Mouse (Mus musculus) layer of hippocampus, adult 6 months (tissue): ENCODE measurements around the gene Fkbp7. TPM values are rescaled to one million over a fixed set of nuclear protein-coding genes. Genes with fewer than 3 reads are reported as not detected.

ENCODE experiments used
- long read RNA-seq, 2 experiments: library from polyadenylated mRNA; unstranded; transcript quantifications; one replicate each; pipeline ENCODE4 v2.0.0; 2019 to 2020
- polyA plus RNA-seq: library from polyadenylated mRNA; unstranded; fragments of <200 nt; fragmentation: Nextera tagmentation; gene quantifications from 2 replicates; pipeline ENCODE4 v1.2.3, GENCODE M21; 2021

Fkbp7 gene
- 8.2 and 8.6 TPM in 2 replicates for polyA plus RNA-seq
- long read RNA-seq, experiment 1, partial matches to known transcripts: 0 of 3 reads
- long read RNA-seq, experiment 1, other reads (novel, unspliced or antisense): 2 of 3 reads
- long read RNA-seq, experiment 2, partial matches to known transcripts: 0 of 2 reads
- long read RNA-seq, experiment 2, other reads (novel, unspliced or antisense): 2 of 2 reads

GRCm38 (mm10) chr2:76672966-76673392 lies at the start of gene Fkbp7:
Fkbp7 (minus strand) TSS chr2:76673116.

DNA sequence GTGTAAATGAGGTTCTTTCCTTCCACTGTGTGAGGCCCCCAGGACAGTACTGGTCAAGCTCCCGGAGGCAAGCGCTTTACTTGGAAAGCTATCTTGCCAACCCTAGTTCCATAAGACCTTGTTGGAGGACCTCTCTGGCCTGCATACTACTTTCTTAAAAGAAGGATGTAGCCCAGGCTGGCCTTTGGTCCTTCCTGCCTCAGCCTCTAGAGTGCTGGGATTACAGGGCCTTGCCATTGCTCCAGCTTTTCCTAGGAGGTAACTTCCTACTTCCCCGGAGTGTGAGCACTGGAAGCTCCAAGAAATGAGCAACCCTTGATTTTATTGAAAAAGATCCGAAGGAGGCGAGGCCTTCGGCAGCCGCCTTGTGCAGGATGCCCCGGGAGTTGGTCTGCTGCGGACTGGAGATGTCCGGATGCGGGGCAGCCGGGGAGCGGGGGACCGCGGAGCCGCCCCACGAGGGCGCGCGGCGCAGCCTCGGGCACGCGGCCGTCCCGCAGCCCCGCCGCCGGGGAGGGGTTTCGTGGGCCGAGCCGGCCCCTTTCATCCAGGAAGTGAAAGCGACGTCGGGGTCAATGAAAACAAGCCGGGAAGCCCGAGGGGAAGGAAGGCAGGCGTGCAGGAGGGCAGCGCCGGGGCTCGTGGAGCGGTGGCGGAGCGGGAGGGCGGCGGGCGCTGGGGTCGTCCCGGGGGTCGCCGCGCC lies 2.0 kb upstream of the Fkbp7 start, which contains the start of gene Plekha3:
Gene Plekha3, plus strand, starts transcription at position 557 of the 703 bp plus-strand sequence.

DNA sequence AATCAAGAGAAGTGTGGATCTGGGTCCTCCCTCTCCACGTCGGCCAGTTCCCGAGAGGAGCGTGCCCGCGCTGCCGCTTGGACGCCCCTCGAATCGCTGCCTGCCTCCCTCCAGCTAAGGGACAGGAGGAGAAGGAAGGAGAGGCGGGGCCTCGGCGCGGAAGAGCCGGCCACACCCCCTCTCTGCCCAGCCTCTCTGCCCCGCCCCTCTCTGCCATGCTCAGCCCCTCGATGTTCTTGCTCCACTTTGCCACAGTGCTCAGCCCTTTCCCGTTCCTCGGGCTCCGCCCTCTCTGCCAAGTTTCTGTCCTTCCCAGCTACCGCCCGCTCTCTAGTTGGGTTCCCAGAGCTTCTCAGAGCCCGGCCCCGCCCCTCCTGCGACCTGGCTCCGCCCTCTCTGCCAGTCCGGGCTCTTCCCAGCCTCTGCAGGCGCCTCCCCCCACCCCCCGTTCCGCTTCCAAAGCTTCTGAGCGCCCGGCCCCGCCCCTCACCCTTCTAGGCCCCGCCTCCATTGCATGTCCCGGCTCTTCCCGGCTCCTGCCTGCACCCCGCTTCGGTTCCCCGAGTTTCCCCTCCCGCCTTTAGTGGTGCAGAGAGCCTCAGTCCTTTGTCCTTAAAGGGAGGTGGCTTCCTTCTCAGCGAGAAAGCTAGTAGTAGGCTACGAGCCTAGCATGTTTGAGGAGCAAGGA lies 24.9 kb downstream of the Fkbp7 start, which contains the start of the genes Prkra and Pjvk:
Gene Prkra, minus strand, starts transcription at position 133 of the 688 bp plus-strand sequence.
Gene Pjvk, plus strand, starts transcription at position 594 of the 688 bp plus-strand sequence.

Other genes with a start within 250 kb of the Fkbp7 start
- gene Prkra, start 25.1 kb downstream of the Fkbp7 start, polyA plus RNA-seq: 21.3 and 21.5 TPM in 2 replicates
- gene Pjvk, start 24.6 kb downstream of the Fkbp7 start, polyA plus RNA-seq: 0.11 TPM in 1 of 2 replicates, not detected in the other
- 5.6 and 5.7 TPM in 2 replicates for gene Plekha3, start 2.2 kb upstream of the Fkbp7 start, polyA plus RNA-seq